Mouse (Mus musculus): ENCODE results near the gene Ip6k1.

Ip6k1 gene

GRCm38 (mm10) chr9:108057262-108057562 is 54.9 kb downstream of the Ip6k1 start:
- no peak for DNase-seq (ENCODE audit: low spot score in 2 of 2)

- no peak for DNase-seq (ENCODE audit: low spot score in 2 of 2)
These were observed 56.0 kb downstream of the Ip6k1 start for GRCm38 (mm10) chr9:108058291-108058690.

DNA sequence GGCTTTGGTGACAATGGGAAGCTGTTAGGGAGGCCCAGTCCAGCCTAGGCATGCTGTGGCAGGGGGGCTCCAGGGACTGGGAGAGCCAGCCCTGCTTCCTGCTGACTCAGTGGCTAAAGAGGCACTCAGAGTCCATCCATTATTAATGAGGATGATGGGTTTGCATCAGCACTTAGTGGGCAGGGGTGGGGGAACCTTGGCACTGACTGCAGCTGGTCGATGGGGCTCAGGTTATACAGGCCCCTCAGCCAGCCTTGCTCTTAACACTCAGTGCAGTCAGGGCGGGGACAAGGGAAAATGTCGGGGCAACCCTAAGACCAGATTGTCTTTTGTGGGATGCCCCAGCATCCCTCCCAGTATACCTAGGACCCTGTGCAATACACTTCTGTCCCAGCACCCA is 59.8 kb downstream of the Ip6k1 start:
- no peak for DNase-seq (ENCODE audit: low spot score in 2 of 2)

DNA sequence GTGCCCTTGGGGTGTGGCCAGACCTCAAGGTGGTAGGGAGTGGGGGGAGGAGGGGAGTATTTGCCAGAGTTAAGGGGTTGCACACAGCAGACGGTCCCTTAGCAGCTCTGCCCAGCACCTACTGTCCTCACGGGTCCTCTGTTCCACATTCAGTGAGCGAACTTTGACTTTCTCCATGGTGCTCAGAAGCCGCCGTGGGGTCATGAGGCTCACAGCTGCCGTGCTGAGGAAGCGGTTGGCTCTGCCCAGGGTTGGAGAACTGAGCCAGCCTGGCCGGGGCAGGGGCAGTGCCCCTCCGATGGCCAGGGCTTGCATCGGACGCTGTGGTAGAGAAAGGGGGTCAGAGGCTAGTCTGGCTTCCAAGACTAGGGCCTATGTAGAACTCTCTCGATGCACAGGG is 61.1 kb downstream of the Ip6k1 start:
- no peak for DNase-seq (ENCODE audit: low spot score in 2 of 2)

- DNase-seq (ENCODE audit: low spot score in 2 of 2): peak in 1 of 2 experiments; percentile 66
These were observed 63.2 kb downstream of the Ip6k1 start for GRCm38 (mm10) chr9:108065491-108066011.

GRCm38 (mm10) chr9:108067199-108067598 is 64.9 kb downstream of the Ip6k1 start:
- no peak for DNase-seq (ENCODE audit: low spot score in 2 of 2)

DNA sequence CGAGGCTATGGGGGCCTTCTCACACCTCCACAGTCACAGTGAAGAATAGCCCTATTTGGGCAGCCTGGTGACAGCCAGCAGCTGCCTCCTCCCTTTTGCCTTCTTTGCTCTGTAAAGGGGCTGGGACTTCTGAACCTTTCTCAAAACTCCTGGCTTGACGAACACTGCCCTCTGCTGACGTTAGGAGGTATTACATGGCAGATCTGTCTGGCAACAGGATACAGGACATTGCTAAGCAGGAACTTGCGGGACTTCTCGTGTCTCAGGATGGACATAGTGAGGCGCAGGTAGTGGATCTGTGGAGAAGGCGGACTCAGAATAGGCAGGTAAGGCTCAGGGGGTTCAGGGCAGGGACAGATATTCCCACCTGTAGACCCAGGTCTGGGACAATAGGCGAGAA is 65.6 kb downstream of the Ip6k1 start:
- peak in 1 of 2 experiments; percentile 81 for DNase-seq (ENCODE audit: low spot score in 2 of 2)

DNA sequence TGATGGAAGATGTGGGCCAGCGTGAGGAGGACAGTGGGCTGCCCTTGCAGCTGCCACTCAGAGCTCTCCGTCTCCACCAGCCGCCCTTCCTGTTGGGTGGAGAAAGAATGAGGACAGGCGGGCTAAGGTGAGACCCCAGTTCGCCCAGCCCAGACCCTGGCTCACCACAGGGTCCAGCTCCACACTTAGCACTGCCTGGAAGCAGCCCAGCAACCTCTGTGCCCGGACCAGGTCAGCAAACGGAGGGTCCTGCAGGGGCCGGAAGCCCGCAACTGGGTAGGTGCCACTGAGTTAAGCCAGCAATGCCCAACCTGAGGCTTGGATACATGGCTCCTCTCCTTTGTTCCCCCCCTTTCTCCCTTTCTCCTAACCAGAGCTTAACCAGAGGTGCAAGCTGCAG is 66.7 kb downstream of the Ip6k1 start:
- no peak for DNase-seq (ENCODE audit: low spot score in 2 of 2)

DNA sequence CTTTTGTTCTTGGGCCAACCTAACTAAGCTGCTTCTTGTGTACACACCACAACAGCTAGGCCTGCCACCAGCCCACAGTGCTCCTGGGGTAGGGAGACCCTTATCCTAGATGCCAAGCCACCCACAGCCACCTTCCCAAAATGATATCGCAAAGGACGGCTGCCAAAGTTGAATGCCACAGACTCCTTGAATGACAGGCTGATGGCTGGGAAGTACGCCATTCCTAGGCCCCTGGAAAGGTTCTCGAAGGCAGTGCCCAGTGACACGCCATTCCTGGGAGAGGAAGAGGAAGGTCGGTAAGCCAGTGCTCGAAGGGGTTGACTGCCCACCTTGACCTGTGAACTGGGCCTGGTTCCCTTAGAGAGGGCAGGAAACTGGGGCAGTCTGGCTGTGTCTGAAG is 67.2 kb downstream of the Ip6k1 start:
- DNase-seq (ENCODE audit: low spot score in 2 of 2): no peak

DNA sequence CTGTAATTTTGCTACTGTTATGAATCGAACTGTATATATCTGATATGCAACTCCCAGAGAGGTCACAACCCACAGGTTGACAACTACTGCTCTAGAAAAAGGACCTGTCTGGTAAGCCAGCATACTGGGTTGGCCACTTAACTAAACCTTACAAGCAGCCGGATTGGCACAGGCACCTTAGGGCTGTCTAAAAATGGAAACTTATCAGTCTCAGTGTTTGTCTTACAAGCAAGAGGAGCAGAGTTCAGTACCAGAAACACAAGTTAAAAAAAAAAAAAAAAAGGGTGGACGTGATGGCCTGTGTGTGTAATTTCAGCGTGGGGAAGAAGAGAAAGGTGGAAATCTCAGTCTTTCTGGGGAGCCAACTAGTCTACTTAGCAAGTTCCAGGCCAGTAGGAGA is 69.5 kb downstream of the Ip6k1 start:
- DNase-seq (ENCODE audit: low spot score in 2 of 2): no peak

DNA sequence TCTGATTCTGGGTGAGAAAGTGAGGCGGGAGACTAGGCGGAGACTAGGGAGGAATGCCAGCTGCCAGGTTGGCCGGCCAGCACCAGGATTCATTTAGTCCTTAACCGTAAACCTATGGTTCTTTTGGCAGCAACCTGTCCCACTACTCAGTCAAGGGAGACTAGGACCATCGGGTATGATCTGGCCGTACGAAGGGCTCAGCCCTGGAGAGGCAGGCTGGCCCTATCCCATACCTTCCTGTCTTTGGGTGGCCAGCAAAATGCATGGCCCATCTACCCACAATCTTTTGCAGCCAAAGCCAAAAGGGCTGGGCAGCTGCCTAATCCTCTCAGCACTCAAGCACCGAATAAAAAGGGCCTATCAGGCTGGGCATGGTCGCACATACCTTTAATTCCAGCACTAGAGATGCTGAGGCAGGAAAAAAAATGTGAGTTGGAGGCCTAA is 70.2 kb downstream of the Ip6k1 start:
- no peak for DNase-seq (ENCODE audit: low spot score in 2 of 2)

DNA sequence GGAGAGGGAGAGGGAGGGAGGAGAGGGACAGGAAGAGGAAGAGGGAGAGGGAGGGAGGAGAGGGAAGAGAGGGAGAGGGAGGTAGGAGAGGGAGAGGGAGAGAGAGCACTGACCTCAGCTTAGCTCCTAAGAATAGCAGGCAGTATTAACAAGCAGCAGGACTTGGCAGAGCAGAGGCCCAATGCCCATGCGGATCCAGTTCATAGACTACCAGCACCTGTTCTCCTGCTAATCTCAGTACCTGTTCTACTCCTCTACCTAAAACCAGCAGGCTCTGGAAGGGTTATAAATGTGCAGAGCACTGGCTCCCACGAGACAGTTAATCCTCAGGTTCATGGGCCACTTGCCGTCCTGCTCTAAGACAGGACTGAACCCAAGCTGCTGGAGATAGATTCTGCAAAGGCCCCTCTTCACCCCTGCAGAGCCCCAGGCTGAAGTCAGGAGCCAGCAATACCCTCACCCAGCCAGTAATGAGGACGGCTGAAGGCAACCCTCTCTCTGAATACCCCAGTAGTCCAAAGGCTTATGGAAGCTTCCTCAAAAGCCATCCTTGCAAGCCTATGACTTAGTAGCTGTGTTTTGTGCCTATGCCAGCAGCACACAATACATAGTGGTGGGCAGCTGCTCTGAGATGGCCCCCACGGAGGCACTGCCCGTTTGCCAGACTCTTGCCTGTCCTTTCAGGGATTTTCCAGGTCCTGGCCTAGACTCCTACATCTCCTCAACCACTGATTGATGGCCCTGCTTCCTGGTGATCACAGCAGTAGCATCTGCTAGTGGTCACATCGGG is 71.0 kb downstream of the Ip6k1 start:
- no peak for DNase-seq (ENCODE audit: low spot score in 2 of 2)

DNA sequence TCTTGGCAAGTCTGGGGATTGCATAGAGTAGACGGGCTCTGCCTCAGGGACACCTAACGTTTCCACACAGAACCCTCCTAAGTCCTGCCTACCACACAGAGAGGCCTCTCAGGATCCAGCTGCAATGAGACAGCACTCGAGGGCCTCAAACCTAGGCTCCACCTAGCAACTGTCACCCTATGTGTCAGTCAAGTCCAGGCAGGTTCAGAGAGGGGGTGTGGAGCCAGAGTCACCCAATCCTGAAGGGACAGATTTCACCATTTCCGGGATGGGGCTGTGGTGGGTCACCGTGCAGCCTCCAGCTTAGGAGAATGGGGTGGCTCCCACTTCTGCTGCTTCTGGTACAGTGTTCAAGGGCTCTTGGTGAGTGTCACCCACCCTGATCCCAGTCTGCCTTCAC is 77.9 kb downstream of the Ip6k1 start, which contains the start of gene Mst1:
Mst1 (plus strand) TSS at position 269 of the 400 bp plus-strand sequence.
- no peak for DNase-seq (ENCODE audit: low spot score in 2 of 2)

- no peak for DNase-seq (ENCODE audit: low spot score in 2 of 2)
These were observed 80.2 kb downstream of the Ip6k1 start for GRCm38 (mm10) chr9:108082549-108082948.

- no peak for DNase-seq (ENCODE audit: low spot score in 2 of 2)
These were observed 80.7 kb downstream of the Ip6k1 start, which contains the start of gene Rnf123 for GRCm38 (mm10) chr9:108082988-108083431. TSS of gene Rnf123 (minus strand) at chr9:108083346.

GRCm38 (mm10) chr9:108083561-108083960 is 81.3 kb downstream of the Ip6k1 start:
- no peak for DNase-seq (ENCODE audit: low spot score in 2 of 2)

DNA sequence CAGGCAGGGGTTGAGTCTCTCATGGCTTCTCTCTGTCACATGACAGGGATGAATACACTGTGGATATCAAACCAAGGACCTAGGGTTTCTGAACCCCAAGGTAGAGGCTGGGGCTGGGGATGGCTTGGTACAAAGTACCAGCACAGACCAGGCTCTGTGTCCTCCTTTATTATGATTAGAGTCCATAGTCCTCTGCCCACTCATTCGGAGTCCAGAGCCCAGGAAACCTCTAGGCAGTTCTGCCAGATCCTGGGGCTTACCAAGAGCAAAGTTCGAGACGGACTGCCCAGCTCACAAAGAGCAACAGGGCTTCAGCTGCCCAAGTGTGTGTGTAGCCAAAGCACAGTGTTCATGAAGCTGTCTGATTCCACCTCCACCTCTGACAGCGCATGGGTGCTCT is 83.0 kb downstream of the Ip6k1 start:
- no peak for DNase-seq (ENCODE audit: low spot score in 2 of 2)

DNA sequence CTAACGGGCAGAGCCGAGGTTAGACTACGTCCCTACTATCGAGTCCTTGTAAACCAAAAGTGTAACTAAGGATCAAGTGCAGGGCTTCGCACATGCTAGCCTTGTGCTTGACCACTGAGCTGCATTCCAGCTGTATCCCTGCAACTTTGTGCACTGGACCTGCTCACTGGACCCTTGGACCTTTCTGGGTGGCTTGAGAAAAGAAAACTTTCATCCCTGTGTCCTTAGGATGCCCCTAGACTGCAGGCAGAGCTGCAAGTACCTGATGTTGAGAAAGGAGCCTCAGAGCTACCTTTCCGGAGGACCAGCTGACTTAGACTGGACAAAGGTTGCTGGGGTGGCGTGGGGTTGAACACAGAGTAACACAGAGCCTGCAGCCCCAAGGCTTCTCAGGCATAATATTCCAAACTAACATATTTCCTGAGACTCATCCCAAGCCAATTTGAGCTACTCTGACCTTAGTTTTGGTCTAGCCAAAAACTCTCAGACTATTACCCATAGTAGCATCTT is 88.4 kb downstream of the Ip6k1 start:
- DNase-seq (ENCODE audit: low spot score in 2 of 2): no peak

DNA sequence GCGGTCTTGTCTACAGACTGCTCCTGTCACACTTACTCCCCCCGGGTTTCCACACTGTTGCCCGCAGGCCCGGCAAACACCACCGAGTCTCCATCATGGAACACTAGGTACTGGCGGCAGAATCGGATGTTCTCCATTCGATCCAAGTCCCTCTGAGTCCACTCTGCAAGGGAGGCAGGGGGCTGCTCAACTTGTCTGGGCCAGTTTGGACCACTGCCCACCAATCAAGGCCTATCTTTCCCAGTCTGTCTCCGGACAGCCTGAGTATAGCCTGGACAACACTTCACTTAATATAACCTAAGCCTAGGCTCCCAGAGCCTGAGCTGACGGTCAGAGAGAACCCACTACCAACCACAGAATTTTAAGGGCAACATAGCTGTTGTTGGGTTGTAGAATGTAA is 91.3 kb downstream of the Ip6k1 start:
- no peak for DNase-seq (ENCODE audit: low spot score in 2 of 2)

- DNase-seq (ENCODE audit: low spot score in 2 of 2): peak; percentile 82 to 83
These were observed 92.1 kb downstream of the Ip6k1 start, which contains the start of gene Apeh for GRCm38 (mm10) chr9:108094184-108094941. TSS of gene Apeh (minus strand) at chr9:108094606.

DNA sequence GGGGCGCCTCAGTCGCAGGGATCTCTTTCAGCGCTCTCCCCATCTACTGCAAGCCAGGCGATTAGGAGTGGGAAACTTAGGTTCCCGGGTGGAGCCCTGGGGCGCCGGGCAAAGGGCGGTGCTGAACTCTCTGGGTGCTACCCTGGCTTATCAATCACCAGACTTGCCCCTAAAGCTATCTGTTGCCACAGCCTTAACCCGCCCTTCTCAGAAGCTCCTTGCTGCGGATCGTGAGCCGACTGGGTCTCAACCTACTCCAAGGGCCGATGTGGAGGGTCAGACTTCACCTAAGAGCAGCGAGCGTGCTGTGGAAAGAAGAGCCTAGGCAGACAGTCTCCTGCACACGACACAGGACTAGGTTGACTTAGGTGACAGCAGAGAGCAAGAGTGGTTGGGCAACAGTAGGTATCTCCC is 92.7 kb downstream of the Ip6k1 start:
- DNase-seq (ENCODE audit: low spot score in 2 of 2): no peak

DNA sequence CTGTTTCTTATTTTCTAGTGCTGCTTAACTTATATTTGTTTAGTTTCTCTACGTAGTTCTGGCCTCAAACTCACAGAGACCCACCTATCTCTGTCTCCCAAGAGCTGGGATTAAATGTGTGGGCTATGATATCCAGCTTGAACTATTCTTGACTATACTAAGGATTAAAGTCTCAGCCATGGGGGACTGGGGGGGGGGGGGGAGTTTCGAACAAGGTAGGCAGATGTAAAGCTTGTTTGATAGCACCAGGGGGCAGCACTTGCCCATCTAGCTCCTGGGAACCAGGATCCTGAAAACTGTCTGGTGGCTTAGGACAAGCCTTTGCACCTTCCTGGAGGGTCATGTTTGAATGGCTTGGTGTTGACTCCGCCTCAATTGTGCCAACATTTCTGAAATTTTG is 93.2 kb downstream of the Ip6k1 start:
- no peak for DNase-seq (ENCODE audit: low spot score in 2 of 2)
